Mouse (Mus musculus) skeletal muscle tissue, postnatal 0 days (tissue): Measurements from ENCODE around the gene B020004J07Rik. TPM values are rescaled to one million over a fixed set of nuclear protein-coding genes. Genes with fewer than 3 reads are reported as not detected.

Experiments used
- polyA plus RNA-seq: library from polyadenylated mRNA; unstranded; fragments of >200 nt; fragmentation: Nextera tagmentation; extraction: Ambion mirVana; gene quantifications from 2 replicates; pipeline ENCODE4 v1.2.1, GENCODE M21; 2015

The B020004J07Rik gene
- not detected in 2 replicates for polyA plus RNA-seq

DNA sequence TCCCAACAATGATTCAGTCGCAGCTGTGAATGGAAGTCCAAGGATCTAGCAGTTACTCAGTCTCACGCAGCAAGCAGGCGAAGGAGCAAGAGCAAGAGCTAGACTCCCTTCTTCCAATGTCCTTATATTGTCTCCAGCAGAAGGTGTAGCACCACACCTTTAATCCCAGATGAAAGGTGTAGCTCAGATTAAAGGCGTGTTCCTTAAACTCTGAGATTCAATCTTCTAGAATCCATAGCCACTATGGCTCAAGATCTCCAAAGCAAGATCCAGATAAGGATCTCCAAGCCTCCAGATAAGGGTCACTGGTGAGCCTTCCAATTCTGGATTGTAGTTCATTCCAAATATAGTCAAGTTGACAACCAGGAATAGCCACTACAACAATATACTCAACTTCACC, at the start of gene B020004J07Rik:
B020004J07Rik (minus strand) TSS at position 101 of the 400 bp plus-strand sequence.

Other genes starting within 250 kb of the B020004J07Rik start
- gene Leprot, start 196.3 kb downstream of the B020004J07Rik start, polyA plus RNA-seq, result 46.5 and 50.9 TPM in 2 replicates
- 2.2 and 3.3 TPM in 2 replicates for gene Lepr, start 126.6 kb downstream of the B020004J07Rik start, polyA plus RNA-seq
- not detected in 2 replicates for gene C130073F10Rik, start 49.8 kb upstream of the B020004J07Rik start, polyA plus RNA-seq
- gene Gm12800, start 65.1 kb upstream of the B020004J07Rik start, polyA plus RNA-seq, result not detected in 2 replicates
- gene Gm12794, start 96.4 kb upstream of the B020004J07Rik start, polyA plus RNA-seq, result not detected in 2 replicates
- not detected in 2 replicates for gene Gm12790, start 137.0 kb upstream of the B020004J07Rik start, polyA plus RNA-seq
- gene Gm12789, start 142.6 kb upstream of the B020004J07Rik start, polyA plus RNA-seq, result not detected in 2 replicates
- 24.9 and 30.4 TPM in 2 replicates for gene Pde4b, start 243.5 kb upstream of the B020004J07Rik start, polyA plus RNA-seq